Mouse (Mus musculus) right cerebral cortex, postnatal 10 days (tissue): ENCODE measurements around the gene S100a1.

Source experiments
- DNase-seq, 2 experiments: peaks; one replicate each; pipeline ENCODE4 v3.0.0; 2021; ENCODE audit warnings: low spot score in 2 of 2

Gene S100a1

DNA sequence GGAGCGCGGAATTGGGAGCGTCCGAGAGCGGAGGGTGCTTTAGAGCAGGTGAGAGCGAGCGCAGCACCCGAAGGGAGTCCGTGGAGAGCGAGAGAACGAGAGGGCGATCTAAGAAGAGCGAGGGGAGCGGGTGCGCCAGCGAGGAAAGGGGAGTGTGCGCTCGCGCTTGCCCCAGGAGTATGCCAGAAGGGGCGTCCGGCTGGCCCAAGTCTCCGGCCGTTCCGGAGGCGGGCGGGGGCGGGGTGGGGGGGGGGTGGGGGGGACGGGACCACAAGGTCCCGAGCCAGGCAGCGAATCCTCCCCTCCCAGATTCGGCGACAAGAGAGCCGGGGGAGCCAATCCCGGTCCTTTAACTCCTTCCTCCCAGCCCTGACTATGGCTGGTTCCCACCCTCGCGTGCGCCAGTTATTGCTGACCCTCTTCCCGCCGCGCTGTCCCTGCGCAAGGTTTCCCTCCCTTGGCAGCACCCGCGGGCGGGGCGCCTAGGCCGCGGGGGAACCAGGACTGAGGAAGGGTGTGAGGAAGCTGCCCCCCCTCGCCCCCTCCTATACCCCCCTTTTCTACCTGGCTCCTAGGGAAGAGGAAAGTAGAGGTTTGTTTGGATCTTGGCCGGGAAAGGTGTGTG lies 48.4 kb downstream of the S100a1 start, which contains the start of gene Npr1:
Gene Npr1 (minus strand): TSS at position 181 of the 625 bp plus-strand sequence.
- DNase-seq, result no peak

- DNase-seq, result no peak
Measured at GRCm38 (mm10) chr3:90465081-90465685, 49.0 kb downstream of the S100a1 start.

GRCm38 (mm10) chr3:90464552-90465080 lies 49.6 kb downstream of the S100a1 start:
- DNase-seq, result no peak

GRCm38 (mm10) chr3:90462579-90462978 lies 51.6 kb downstream of the S100a1 start:
- no peak for DNase-seq

- DNase-seq, result no peak
Measured at GRCm38 (mm10) chr3:90461935-90462334, 52.3 kb downstream of the S100a1 start.
